Mouse (Mus musculus): ENCODE measurements around the gene Cant1.
"Not testable (repeated sequence)": the region's sequence is repeated elsewhere in the genome, so short reads cannot be mapped to it uniquely, and the experiment has no call there.

The Cant1 gene

DNA sequence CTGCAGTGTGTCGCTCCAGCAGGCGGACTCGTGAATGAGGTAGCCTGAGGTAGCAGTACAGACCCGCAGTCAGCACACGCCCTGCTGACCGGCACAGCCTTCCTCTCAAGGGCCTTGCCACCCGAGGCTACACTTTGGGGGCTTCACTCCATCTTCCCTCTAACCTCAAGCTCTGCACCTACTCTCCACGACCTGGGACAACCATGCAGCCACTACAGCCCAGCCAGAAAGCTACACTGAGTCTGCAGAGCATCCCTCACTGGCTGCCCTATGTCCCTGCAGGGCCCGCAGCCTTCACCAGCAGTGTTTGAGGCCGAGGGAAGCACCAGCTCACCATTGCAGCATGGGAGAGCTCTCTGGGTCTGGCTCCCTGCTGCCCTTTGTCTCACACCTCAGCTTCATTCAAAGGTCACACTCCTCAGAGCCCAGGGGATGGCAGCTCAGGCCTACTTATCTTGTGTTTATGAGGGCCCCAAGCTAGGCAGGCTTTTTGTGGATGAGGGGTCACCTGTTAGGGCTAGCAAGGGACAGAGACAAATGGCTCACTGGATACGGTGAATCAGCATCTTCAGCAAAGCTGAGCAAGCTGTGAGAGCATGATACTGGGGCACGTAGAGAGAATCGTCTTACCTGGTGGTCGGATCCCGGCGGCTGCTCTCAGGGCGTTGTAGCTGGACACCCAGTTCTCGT, 10.7 kb downstream of the Cant1 start:
- no peak for DNase-seq (ENCODE audit: low read depth, low spot score)

DNA sequence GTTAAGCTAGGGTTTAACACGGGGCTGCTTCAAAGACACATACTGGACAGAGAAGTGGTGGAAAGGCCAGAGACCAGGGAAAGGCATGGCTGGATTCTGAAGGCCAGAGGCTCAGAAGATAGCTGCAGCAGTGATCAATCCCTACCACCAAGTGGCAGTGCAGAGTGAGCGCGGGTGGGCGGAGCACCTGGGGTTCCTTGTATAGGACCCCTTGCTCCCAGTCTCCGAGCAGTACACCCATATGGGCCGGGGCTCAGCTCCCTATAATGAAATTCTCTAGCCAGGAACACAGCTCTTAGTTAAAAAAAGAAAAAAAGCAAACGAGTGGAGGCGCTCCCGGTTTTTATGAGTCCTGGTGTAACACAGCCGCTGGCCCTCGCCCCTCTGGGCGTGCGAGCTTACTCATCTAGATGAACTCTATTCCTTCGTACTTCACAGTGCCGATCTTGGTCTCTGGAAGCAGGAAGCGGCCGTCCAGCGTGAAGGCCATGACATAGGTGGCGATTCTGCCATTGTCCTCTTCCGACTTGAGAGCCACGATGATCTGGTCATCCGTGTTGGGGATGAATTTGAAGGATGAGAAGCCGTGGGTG, 11.5 kb downstream of the Cant1 start:
- no peak for DNase-seq (ENCODE audit: low read depth, low spot score)

DNA sequence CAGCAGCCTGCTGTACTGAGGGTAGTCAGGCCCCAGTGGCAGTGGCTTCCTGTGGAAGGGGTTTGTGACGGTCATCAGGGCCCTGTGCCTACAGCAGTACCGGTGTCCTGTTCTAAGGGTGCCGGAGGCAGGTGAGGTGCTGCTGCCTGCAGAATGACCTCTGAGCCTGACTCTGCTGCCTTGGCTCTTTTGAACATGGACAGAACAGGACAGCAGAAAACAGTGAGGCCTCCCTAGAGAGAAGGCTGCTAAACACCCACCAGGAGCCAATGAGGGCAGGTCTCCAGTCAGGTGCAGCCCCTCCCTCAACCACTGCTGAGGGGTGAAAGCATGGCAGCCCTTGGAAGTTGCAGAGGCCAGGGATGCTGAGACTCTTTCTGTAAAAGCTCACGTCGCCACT, 12.4 kb downstream of the Cant1 start:
- DNase-seq (ENCODE audit: low read depth, low spot score), result no peak

DNA sequence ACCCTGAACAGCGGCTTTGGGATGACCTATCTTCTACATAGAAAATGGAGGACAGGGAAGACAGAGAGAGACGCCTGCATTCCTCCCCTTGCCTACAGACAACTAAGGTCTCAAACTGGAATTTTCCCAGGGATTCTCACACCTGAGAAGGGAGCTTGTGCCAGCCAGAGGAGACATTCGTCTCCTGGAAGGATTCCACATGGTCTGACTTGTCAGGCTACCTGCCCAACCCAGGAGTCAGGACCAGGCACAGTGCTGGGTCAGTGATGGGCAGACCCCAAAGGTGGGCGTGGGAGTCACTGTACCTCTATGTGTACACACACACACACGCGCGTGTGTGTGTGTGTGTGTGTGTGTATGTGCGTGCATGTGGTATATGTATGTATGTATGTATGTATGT, 13.6 kb downstream of the Cant1 start:
- no peak for DNase-seq (ENCODE audit: low read depth, low spot score)

DNA sequence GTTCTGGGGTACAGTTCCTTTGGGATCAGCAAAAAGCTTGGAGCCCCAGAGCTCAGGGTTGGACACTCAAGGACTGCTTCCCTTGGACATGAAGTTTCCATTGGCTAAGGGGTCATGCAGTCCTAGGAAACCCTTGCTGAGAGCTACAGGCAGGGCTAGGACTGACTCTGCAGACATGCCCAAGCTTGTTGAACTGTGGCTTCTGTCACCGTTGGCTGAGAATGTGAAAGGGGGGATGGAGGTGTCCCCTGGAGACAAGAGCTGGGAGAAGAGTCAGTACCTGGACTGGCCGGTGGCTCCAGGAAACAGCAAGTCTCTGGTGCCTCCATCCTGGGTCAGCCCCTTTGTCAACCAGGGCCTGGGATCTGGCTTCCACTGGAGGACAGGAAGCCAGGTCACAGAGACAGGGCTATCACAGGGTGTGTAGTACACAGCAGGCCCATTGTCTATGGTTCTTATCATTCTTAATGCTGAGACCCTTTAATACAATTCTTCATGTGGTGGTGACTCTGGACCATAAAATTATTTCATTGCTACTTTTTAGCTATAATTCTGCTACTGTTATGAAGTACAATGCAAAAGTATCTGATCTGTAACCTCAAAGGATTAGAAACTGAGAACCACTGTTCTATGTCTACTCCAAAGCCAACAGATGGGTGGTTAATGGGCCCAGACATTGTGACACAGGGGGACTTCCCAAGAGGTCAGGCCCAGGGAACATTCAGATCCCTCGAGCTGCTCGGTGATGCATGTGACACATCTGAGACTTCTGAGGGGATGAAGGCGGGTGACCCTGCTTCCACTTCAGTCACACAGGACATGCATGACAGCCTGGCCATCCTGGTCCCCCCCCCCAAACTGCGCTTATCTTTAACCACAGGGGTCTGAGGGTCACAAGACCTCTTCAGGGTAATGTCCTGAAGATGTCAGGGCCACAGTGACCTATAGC, 14.7 kb downstream of the Cant1 start:
- no peak for DNase-seq (ENCODE audit: low read depth, low spot score)

DNA sequence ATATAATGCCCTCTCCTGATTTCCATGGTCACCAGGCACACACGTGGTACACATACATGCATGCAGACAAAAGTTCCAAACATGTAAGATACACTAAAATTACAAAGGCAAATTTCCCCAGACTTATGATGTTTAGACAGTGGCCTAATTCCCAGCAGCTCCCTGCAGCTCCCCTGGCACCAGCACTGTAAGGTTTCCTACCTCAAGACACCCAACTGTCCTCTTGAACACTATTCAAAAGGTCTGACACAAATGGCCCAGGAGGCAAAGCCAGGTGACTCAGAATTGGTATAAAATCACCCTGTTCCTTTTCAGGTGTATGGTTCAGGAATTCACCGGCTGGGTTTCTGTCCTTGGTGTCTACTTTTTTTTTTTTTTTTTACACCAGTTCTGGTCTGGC, 15.7 kb downstream of the Cant1 start:
- no peak for DNase-seq (ENCODE audit: low read depth, low spot score)

DNA sequence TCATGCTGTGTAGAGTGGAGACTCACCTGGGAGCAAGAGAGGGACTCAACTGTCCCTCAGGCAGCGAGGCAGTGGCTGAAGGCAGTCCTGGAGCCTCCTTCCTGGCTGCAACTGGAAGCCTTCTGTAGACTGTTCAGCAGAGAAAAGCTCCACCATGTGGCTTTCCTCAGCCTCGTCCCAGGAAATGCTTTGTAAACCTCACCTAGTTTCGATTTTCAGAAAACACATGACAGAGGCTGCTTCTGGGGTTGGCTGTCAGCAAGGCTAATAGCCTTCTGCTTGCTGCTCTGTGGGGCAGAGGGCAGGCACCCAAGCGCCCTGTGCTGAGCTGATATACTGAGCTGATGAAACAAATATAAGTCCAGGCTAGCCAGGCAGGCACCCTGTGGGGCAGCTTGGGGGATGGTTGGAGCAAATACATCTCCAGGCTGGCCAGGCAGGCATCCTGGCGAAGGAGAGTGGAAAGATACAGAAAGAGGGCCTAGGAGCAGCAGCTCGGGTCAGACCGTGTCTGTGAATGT, 17.1 kb downstream of the Cant1 start, which contains the start of gene Lgals3bp:
Gene Lgals3bp, minus strand, starts transcription at position 333 of the 521 bp plus-strand sequence.
- DNase-seq (ENCODE audit: low read depth, low spot score), result no peak

DNA sequence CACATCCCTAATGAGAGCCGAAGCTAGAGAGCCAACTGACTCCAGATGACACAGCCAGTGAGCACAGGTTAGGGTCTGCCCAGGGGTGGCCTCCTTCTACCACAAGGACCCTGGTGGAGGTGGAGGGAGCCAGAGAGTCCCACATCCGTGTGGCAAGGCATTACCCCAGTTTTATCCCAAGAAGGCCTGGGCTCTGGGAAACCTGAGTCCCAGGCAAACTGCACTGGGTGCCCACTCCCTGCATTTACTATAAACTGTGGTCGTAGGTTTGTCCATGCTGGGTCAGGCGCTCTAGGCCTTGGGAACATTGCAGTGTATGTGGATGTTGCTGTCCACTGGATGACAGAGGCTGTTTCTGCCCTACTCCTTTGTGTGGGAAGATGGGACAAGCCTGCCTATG, 17.7 kb downstream of the Cant1 start:
- DNase-seq (ENCODE audit: low read depth, low spot score), result no peak

DNA sequence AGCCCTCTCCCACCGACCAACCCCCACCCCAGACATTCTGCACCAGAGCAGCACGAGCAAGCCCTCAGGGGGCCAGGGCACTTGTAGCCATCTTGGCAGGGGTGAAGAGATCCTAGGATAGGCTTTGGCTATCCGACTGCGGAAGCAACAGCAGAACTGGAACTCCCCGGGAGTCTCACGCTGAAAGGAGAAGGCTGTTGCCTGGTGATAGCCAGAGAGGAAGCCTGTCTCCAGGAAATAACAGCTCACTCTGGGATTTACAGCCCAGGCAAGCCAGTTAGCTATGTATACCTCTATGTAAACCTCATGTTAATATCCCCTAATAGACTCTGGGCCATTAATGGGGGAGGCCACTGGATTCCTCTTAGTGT, 18.3 kb downstream of the Cant1 start:
- no peak for DNase-seq (ENCODE audit: low read depth, low spot score)

DNA sequence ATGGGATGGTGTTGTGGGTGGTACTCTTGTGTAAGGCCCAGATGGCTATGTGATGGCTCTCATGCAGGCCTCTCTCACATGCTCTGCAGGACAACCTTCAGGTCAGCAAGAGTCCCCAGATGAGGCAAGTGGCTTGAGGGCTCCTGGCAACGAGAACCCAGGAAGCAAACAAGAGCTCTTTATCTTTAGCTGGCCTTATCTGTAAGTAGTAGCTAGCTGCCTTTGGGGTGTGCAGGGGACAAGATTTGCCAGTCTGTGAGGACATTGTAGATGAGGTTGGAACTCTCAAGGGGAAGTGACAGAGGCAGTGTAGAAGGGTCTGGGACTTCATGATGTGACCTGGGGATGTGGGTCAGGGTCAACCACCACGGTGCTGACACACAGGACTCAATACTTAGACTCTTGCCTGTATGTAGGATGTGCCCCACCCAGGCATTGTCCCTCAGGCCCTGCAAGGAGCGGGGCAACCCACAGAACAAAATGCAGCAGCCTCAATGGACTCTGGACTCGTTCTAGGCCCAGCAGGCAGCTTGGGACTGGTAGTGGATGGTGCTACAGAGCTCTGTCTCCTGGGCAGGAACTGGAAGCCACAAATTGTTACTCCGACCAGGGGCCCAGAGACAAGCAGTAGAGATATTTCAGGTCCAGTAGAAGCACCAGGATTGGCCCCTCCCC, 18.9 kb downstream of the Cant1 start:
- DNase-seq (ENCODE audit: low read depth, low spot score), result no peak

DNA sequence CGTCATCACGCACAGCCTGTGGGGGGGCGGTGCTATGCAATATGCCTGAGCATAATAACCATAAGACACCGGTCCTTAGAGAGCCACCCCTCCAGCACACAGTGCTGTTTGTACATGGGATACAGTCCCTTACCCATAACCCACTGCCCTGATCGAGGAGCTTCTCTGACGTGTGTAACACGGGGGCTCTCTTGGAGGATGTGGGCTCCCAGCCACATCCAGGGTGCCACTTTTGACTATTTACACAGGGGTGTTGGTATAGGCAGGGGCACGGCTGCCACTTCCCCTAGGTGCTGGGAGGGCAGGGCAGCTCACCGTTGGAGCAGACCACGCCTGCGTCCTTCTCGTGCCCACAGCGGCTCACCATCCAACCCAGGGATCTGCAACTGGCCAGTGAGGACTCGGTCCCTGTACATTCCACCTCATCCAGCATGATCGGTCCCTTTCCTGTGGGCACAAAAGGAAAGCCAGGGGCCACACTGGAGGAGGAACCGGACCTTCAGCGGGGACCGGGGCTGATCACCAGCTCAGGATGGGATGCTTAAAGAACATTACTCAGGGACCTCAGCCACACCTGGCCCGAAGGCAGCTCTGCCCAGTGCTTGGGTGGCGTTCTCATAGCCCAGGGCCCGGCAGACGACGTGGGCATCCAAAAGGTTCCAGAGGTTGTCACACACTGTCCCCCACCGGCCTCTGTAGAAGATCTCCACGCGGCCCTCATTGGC, 20.9 kb downstream of the Cant1 start:
- no peak for DNase-seq (ENCODE audit: low read depth, low spot score)

DNA sequence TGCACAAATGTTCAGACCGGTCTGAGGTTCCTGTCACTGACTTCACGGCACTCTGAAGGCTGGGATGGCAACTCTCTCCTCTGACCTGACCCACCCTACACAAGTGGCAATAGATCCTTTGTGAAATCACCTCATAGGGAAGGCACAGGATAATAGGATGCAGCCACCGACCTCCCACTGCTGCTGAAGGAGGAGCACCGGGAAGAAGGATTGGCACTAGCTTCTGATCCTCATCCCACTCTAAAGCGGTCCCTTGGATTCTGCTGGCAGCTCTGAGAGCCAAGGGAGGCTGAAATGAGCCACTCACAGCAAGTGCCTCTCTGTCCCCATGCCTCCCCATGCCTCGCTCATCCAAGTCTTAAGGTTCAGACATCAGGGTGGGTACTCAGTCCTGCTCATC, 24.3 kb downstream of the Cant1 start:
- DNase-seq (ENCODE audit: low read depth, low spot score), result no peak

DNA sequence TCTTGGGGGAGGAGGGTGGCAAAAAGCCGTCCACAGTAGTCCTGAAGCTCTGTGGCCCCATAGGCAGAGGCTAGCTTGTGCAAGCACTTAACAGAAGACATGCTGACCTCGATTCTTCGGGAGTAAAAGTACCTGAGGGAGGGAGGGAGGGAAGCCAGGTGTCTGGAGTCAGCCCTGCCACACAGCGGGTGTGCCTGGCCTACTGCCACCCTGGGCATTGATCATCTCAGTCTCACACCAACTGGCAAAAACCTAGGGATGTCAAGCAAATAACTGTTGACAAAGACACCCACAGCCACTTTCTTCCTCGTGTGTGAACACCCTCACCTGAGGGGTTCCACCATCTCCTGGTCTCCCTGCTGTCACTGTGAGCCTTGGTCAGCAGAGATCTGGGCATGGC, 24.9 kb downstream of the Cant1 start:
- DNase-seq (ENCODE audit: low read depth, low spot score), result no peak

DNA sequence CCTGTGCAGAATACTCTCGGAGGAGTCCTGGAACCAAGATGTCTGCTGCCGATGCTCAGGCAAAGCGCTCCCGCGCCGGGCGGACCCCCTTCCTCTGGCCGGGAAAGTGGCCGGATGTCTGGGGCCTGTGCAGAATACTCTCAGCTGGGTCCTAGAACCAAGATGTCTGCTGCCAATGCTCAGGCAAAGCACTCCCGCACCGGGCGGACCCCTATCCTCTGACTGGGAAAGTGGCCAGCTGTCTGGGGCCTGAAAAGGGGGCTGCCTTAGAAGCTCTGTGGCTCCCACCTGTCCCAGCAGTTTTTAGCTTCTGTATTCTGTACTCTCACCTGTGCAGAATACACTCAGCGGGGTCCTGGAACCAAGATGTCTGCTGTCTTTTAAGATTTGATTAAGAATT, 31.1 kb downstream of the Cant1 start:
- not testable (repeated sequence) for DNase-seq (ENCODE audit: low read depth, low spot score)

DNA sequence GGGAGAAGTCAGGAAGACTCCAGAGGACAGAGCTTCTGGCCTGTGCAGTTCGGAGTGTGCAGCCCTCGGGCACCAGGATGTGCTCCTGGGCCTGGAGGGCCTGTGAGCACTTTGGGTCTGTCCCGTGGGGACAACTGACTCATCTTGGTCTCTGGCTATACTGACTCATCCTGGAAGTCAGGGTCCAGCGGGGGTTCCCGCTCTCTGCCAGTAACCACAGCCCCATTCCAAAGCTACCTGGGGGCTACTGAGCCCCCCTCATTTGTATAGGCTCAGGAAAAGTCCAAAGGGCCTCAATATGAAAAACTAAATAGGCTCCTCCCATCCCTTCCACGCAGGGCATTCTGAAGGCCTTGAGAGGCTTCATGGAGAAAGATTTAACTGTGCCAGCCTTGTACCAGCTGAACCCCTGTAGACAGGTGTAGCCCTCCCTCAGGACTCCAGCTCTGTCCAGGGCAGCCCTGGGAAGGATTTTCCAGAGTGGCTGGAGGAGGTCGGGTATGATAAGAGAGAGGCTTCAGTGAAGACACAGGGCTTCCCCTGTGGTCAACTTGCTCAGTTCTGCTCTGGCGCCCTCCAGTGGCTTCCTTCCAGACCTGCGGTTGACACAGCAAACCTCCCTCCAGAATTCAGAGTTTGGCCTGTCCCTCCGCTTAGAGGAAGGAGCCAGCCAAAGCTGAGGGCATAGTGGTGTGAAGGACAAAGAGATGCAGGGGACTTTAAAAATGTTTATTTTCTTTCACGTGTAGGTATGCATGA, 39.5 kb downstream of the Cant1 start:
- no peak for DNase-seq (ENCODE audit: low read depth, low spot score)

DNA sequence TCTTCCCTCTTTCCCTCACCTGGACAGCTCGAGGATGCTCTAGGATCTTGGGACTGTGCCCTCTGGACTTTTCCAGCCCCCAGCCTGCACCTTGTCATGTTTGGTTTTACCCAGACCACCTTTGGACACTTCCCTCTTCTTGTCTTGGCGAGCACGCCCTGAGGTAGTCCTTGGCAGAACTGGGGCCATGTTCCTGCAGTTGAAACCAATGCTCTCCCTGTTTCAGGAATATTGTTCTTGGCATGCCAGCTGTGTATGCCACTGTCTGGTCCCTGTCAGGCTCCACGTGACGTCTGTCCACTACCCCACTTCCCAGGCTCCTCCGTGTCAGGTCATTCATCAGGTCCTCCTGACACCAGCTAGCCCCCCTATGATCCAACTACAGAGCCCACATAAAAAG, 40.2 kb downstream of the Cant1 start:
- DNase-seq (ENCODE audit: low read depth, low spot score), result no peak

DNA sequence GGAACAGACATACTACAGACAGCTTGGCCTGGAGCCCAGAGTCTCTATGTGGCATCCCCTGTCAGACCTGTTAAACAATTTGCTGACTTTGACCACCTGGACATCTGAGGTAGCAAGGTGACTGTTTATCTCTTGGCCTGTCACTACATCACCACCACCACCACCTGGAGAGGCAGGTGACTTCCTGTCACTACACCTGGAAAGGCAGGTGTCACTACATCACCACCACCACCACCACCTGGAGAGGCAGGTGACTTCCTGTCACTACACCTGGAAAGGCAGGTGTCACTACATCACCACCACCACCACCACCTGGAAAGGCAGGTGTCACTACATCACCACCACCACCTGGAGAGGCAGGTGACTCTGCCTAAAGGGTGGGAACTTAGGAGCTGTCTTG, 42.6 kb downstream of the Cant1 start:
- not testable (repeated sequence) for DNase-seq (ENCODE audit: low read depth, low spot score)

DNA sequence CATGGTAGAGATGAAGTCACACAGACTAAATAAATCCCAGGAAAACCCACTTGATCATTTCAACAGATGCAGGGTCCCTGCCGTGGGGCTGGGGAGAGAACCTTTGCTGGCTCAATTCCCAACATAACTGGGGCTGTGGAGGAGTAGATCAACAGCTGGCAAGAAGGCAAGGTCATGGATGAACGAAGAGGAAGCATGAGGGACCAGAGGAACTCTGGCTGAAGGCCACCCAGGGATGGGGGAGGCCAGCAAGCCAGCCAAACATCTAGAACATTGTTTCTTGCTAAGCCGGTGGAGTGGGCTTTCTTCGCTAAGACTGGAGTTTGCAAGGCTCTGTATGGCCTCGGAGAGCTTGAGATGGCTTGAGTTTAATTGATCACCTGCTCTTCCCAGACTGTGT, 43.0 kb downstream of the Cant1 start:
- DNase-seq (ENCODE audit: low read depth, low spot score), result no peak

DNA sequence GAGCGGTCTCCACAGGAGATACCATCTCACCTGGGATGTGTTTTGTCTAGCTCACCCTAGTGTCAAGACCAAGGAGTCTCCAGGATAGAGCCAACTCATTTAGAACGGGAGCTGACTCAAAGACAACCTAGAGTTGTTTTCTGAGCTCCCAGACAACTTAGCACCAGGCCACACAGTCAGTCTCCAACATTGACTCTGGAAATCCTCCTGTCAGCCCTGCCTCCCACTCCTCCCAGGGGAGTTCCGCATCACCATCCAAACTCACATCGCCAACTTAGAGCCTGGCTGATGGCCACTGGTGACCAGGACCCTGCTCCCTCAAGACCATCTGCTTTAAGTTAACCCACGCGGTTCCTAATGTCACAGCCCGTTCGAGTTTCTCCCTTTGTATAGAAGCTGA, 43.4 kb downstream of the Cant1 start:
- DNase-seq (ENCODE audit: low read depth, low spot score), result no peak

DNA sequence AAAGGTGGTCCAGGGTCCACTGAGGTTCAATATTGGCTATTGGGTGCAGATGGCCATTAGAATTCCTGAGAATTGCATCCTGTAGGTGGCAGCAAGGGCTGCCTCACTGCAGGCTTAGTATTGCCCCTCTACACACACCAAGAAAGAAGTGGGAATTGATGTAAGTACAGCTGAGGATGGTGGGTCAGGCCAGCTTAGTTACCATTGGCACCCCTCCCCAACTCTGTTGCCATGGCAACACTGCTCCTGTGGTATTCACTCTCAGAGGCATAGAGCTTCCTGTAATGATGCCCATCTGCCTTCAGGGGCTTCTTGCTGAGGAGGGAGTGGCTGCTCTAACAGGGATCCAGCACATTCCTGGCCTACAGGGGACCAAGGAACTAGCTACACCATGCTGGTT, 43.9 kb downstream of the Cant1 start:
- no peak for DNase-seq (ENCODE audit: low read depth, low spot score)
